ENCODE assay signal across 8 mouse cellular contexts in the genomic region with DNA sequence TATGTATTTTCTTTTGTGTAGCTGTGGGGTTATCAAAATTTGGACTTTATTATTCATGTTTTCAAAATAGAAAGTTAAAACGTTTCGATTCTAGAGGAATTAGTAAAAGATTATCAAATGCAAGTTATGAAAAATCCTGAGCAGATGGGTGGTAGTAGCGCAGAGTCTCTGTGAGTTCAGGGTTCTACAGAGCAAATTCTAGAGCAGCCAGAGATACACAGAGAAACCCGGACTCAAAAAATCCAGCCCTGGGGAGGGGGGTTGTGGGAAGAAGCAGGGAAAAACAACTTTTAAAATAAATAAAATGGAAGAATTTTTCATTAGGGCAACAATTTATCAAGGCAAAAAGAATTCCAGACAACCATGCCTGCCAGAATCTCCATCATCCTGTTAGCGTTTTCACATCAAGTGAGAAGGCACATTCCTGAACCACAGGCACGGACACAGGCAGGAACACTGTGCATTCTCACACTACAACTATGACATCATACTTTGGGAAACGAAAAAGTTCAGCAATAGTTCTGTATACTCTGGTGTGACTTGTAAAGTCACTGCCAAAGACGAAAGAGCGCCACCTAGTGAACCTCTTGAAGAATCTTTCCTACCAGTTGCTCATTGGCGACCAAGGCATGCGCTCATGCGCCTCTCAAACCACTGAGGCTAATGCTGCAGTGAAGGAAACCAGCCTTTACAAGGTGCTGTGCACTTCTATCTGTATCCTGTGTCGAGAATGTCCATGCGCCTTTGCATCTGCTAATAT. TPM values are rescaled to one million over a fixed set of nuclear protein-coding genes. Genes with fewer than 3 reads are reported as not detected.
A peak's percentile ranks its signal among the peaks of the same experiment; 100 is the strongest.
DNase-seq lines count a peak whose midpoint lies in the region; ATAC-seq and TF ChIP-seq lines count a peak whose summit lies in the region.

No protein-coding gene starts in this region.

- no peak overlapping the region for H3K4me3 ChIP-seq in hindbrain, postnatal 0 days (ENCODE audit: low read length)
- H3K4me3 ChIP-seq in midbrain, embryonic 10.5 days = no peak overlapping the region

- H3K4me1 ChIP-seq in hindbrain, postnatal 0 days (ENCODE audit: insufficient read depth, low read length) = no peaks in the 10 kb centered on the region
- no peaks in the 10 kb centered on the region for H3K4me1 ChIP-seq in midbrain, embryonic 10.5 days

- H3K4me2 ChIP-seq in hindbrain, postnatal 0 days (ENCODE audit: low read depth, low read length) = no peak overlapping the region

- peak; percentile 87 for TF ChIP-seq CTCF in hindbrain, postnatal 0 days (IDR thresholded peaks at IDR 0.05; ENCODE audit: low read depth)

- no peak overlapping the region for H3K27ac ChIP-seq in hindbrain, postnatal 0 days
- no peak overlapping the region for H3K27ac ChIP-seq in midbrain, embryonic 10.5 days (replicated peaks)

- H3K27me3 ChIP-seq in hindbrain, postnatal 0 days (ENCODE audit: insufficient read depth, low read length) = no peaks in the 10 kb centered on the region
- no peaks in the 10 kb centered on the region for H3K27me3 ChIP-seq in midbrain, embryonic 10.5 days (ENCODE audit: low read depth, poor library complexity, severe bottlenecking)

- 28% methylated on average over 14 of the region's 14 CpGs for WGBS in hindbrain, postnatal 0 days
- WGBS in midbrain, embryonic 10.5 days = 32% methylated on average over 14 of the region's 14 CpGs

- intact Hi-C loops in left cerebral cortex, postnatal 25 days (cut with DNase I) = loop anchor here (2.0 to 5.0 kb wide), 3 partner anchors 119 to 459 kb away; no protein-coding TSS in a partner anchor

- no peaks in the 10 kb centered on the region for H3K36me3 ChIP-seq in hindbrain, postnatal 0 days (ENCODE audit: insufficient read depth, low read length)
- H3K36me3 ChIP-seq in midbrain, embryonic 10.5 days = no peaks in the 10 kb centered on the region

- no peak overlapping the region for H3K9ac ChIP-seq in hindbrain, postnatal 0 days (replicated peaks; ENCODE audit: low read length)

- peak; percentile 94 for ATAC-seq in hindbrain, postnatal 0 days

- no peaks in the 10 kb centered on the region for H3K9me3 ChIP-seq in hindbrain, postnatal 0 days (ENCODE audit: low read length)
- H3K9me3 ChIP-seq in midbrain, embryonic 10.5 days (replicated peaks) = no peaks in the 10 kb centered on the region

- DNase-seq in layer of hippocampus, adult 11-12 months (ENCODE audit: low spot score) = peak; percentile 27
- no peak for DNase-seq in layer of hippocampus, adult 9-10 months (ENCODE audit: low spot score)
- DNase-seq in cerebellum, postnatal 14 days = peak; percentile 71 to 76
- peak; percentile 6 to 22 for DNase-seq in frontal cortex, postnatal 25 days (ENCODE audit: low spot score in 2 of 2)
- peak; percentile 94 for DNase-seq in hindbrain, postnatal 0 days (ENCODE audit: low spot score)
- peak; percentile 51 to 77 for DNase-seq in left cerebral cortex, postnatal 25 days (ENCODE audit: low spot score in 2 of 2)
- DNase-seq in midbrain, embryonic 10.5 days (ENCODE audit: low spot score) = peak; percentile 50
- DNase-seq in testis, postnatal 10 days (ENCODE audit: low spot score) = peak; percentile 45

RNA-seq across cellular contexts. Expression of a gene that starts 40.3 kb away (rescaled TPM):
- total RNA-seq in hindbrain, postnatal 0 days (2014; rRNA removed) = not detected in 2 replicates
- not detected in 2 replicates for polyA plus RNA-seq in hindbrain, postnatal 0 days (2015; fragmentation: Nextera tagmentation; extraction: Ambion mirVana)
- total RNA-seq in left cerebral cortex, postnatal 25 days (2021) = not detected
- polyA plus RNA-seq in midbrain, embryonic 10.5 days (2016; fragmentation: Nextera tagmentation; extraction: Ambion mirVana) = not detected in 2 replicates
